Mouse (Mus musculus) thymus, adult 2 months (tissue): ENCODE measurements at regions not wholly inside any gene's neighbourhood (a gene's known extent, or its start where the extent isn't known, plus 50 kb on each side); places are given as distances from the start of the nearest gene placed in this dataset.

ENCODE experiments used
- DNase-seq: peaks from one replicate; pipeline ENCODE4 v3.0.0; 2021
- H3K27ac ChIP-seq: fragments of 200-500 bp; 2 replicates; pipeline ENCODE4 v1.5.1; 2012; ENCODE audit warnings: low read length, control low read depth; ENCODE audit not compliant: control insufficient read depth, insufficient read depth
- H3K27me3 ChIP-seq: fragments of 200-500 bp; 2 replicates; pipeline ENCODE4 v1.6.1; 2012; ENCODE audit warnings: mild to moderate bottlenecking, low read length, moderate library complexity, mixed read lengths; ENCODE audit not compliant: control insufficient read depth, insufficient read depth
- H3K36me3 ChIP-seq: fragments of 200-500 bp; 2 replicates; pipeline ENCODE4 v1.6.1; 2012; ENCODE audit warnings: mild to moderate bottlenecking, low read length, moderate library complexity; ENCODE audit not compliant: control insufficient read depth, insufficient read depth
- H3K4me1 ChIP-seq: fragments of 200-500 bp; replicated peaks from 2 replicates; pipeline ENCODE4 v1.6.1; 2012; ENCODE audit warnings: low read length; ENCODE audit not compliant: control insufficient read depth, insufficient read depth
- H3K4me3 ChIP-seq: fragments of 200-500 bp; 2 replicates; pipeline ENCODE4 v1.5.1; 2012; ENCODE audit warnings: mild to moderate bottlenecking, low read length, control low read depth, moderate library complexity; ENCODE audit not compliant: control insufficient read depth, insufficient read depth
- CTCF ChIP-seq: fragments of 200-500 bp; IDR thresholded peaks from 2 replicates; pipeline ENCODE4 v1.5.1; 2012; ENCODE audit warnings: mild to moderate bottlenecking, control low read depth, low read length, moderate library complexity, borderline replicate concordance; ENCODE audit not compliant: control insufficient read depth, poor library complexity, insufficient read depth; ENCODE audit errors: extremely low read depth
- POLR2A ChIP-seq: fragments of 200-500 bp; IDR thresholded peaks from 2 replicates; pipeline ENCODE4 v1.6.1; 2012; ENCODE audit warnings: mild to moderate bottlenecking, low read length, control low read depth, moderate library complexity; ENCODE audit not compliant: control insufficient read depth, poor library complexity, insufficient read depth; ENCODE audit errors: extremely low read depth
- WGBS: fragments of 180-500 bp; shearing (Covaris S2); methylation state at CpG from one replicate; pipeline ENCODE4 v1.1.7; 2018; 5-methylcytosine and 5-hydroxymethylcytosine counted together

- H3K4me1 ChIP-seq = peaks cover 2% of the 10 kb centered on the region; the same call in 1 of the 2 replicates
- no peak for DNase-seq
- no peak overlapping the region for H3K27ac ChIP-seq
- no peak overlapping the region for H3K4me3 ChIP-seq
- 95% methylated on average over 6 of the region's 6 CpGs for WGBS
- no peaks in the 10 kb centered on the region for H3K27me3 ChIP-seq
- no peak for TF ChIP-seq POLR2A
- no peak for TF ChIP-seq CTCF
- no peaks in the 10 kb centered on the region for H3K36me3 ChIP-seq
Observed at GRCm38 (mm10) chr8:35996330-35997077, 230.9 kb downstream of the Gm19410 start.

DNA sequence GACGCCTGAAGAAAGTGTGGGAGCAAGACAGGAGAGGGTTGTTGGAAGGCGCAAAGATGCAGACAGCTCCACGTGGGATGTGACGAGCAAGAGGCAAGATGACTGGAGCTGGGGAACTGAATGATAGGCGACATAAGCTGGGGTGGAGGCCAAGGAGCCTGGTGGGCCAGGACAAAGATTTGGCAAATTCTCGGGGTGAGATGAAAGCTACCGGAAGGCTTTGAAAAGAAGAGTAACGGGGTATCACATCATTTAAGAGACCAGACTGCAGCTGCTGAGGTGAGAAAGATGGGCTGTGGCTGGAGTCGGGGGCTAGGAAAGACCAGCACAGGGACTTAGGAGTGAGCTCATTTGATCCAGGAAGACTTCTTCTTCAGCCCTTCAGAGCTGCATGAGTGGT lies 234.0 kb downstream of the Gm19410 start:
- WGBS = 94% methylated on average over 9 of the region's 9 CpGs
- Histone ChIP-seq H3K4me3 (no peak overlapping the region), H3K4me1 (no peaks in the 10 kb centered on the region), H3K27me3 (no peaks in the 10 kb centered on the region), H3K27ac (no peak overlapping the region), H3K36me3 (no peaks in the 10 kb centered on the region)
- TF ChIP-seq POLR2A (no peak), CTCF (no peak)
- DNase-seq = no peak

GRCm38 (mm10) chr8:36004387-36004786 lies 238.8 kb downstream of the Gm19410 start:
- Histone ChIP-seq H3K4me3 (no peak overlapping the region), H3K36me3 (no peaks in the 10 kb centered on the region), H3K27ac (no peak overlapping the region), H3K4me1 (no peaks in the 10 kb centered on the region), H3K27me3 (no peaks in the 10 kb centered on the region)
- 88% methylated on average over 2 of the region's 2 CpGs for WGBS
- no peak for DNase-seq
- no peak for TF ChIP-seq POLR2A
- no peak for TF ChIP-seq CTCF

GRCm38 (mm10) chr8:36005536-36005935 lies 239.9 kb downstream of the Gm19410 start:
- no peak overlapping the region for H3K4me3 ChIP-seq
- no peak overlapping the region for H3K27ac ChIP-seq
- WGBS = 89% methylated on average over 3 of the region's 3 CpGs
- no peak for TF ChIP-seq CTCF
- TF ChIP-seq POLR2A = no peak
- peaks cover 2% of the 10 kb centered on the region for H3K4me1 ChIP-seq
- no peak for DNase-seq
- no peaks in the 10 kb centered on the region for H3K27me3 ChIP-seq
- no peaks in the 10 kb centered on the region for H3K36me3 ChIP-seq

DNA sequence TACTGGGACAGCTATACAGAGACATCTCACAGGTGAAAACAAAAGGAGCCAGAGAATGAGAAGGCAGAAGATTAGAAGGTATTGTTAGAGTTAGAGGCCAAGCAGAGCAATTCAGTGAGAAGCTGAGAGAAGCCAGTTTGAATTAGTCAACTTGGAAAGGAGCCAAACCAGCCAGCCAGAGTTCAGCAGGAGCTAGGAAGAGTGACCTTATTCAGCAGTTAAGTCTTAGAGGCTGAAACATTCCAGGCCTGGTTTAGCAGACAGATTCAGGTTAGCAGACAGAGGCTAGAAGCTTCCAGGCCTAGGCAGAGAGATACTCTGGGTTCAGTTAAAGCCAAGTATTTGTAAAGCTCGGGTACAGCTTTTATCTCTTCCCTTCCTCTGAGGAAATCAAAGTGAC lies 242.1 kb downstream of the Gm19410 start:
- no peak overlapping the region for H3K4me3 ChIP-seq
- DNase-seq = no peak
- H3K36me3 ChIP-seq = no peaks in the 10 kb centered on the region
- H3K4me1 ChIP-seq = peaks cover 9% of the 10 kb centered on the region
- 95% methylated on average over 1 of the region's 1 CpGs for WGBS
- no peaks in the 10 kb centered on the region for H3K27me3 ChIP-seq
- H3K27ac ChIP-seq = no peak overlapping the region
- no peak for TF ChIP-seq POLR2A
- no peak for TF ChIP-seq CTCF

GRCm38 (mm10) chr8:36009565-36009964 lies 244.0 kb downstream of the Gm19410 start:
- Histone ChIP-seq H3K4me3 (no peak overlapping the region), H3K27ac (no peak overlapping the region), H3K36me3 (no peaks in the 10 kb centered on the region), H3K27me3 (no peaks in the 10 kb centered on the region), H3K4me1 (peaks cover 9% of the 10 kb centered on the region)
- WGBS = 95% methylated on average over 9 of the region's 9 CpGs
- TF ChIP-seq POLR2A = no peak
- TF ChIP-seq CTCF = no peak
- no peak for DNase-seq

DNA sequence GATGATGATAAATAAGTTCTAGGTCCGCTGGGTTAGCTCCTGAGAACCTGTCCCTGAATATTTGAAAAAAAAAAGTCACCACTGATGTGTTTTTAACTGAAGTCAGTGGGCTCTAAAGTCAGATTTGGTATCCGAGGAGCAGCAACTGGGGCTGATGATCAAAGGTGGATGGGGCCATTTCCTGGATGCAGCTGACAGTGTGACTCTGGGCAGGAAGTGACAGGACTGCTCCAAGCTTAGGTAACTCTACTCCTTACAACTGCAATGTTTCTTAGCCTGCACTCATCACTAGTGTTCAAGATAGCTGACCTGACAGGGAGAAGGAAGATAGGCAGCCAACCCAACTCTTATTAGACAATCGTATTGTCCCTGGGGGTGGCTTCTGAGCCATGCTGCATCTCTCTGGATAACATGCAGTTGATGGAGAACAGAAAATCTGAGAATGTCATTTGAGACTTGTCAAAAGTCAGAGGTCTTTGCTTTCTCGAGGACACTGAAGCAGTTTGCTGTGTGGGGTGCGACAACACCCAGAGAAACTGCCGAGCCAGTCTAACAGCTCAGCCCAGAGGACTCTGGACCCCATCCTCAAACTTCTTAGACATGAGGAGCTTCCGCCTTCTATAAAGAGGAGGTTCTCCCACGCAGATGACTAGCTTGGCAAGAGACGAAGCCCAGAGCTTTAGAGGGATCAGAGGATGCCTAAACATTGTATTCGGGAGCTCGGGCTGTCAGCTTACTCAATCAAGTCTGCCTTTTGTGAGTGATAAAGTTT lies 245.0 kb downstream of the Gm19410 start:
- 77% methylated on average over 11 of the region's 11 CpGs for WGBS
- Histone ChIP-seq H3K4me3 (no peak overlapping the region), H3K4me1 (peaks cover 11% of the 10 kb centered on the region), H3K36me3 (no peaks in the 10 kb centered on the region), H3K27me3 (no peaks in the 10 kb centered on the region), H3K27ac (peak overlapping the region; percentile 27; the same call in 1 of the 2 replicates)
- no peak for TF ChIP-seq POLR2A
- TF ChIP-seq CTCF = no peak
- peak; percentile 46 for DNase-seq
